Mouse (Mus musculus) CH12.LX (cell line): ENCODE measurements at regions not wholly inside any gene's neighbourhood (a gene's known extent, or its start where the extent isn't known, plus 50 kb on each side); places are given as distances from the start of the nearest gene placed in this dataset.

ENCODE experiments used
- DNase-seq: peaks from one replicate; pipeline ENCODE4 v3.0.0-alpha.2; 2013; ENCODE audit errors: extremely low read depth
- H3K27ac ChIP-seq: 2 replicates; pipeline ENCODE4 v1.5.1; 2012; ENCODE audit warnings: low read depth, mild to moderate bottlenecking, control low read depth, moderate library complexity; ENCODE audit not compliant: insufficient read depth
- H3K27me3 ChIP-seq: replicated peaks from 2 replicates; pipeline ENCODE3; 2012; ENCODE audit warnings: inconsistent platforms
- H3K36me3 ChIP-seq, 2 experiments: replicated peaks in 1 of 2; 2 replicates each; pipeline versions ENCODE3 to v1.6.1; 2012; ENCODE audit warnings: inconsistent platforms in 1 of 2, low read length in 1 of 2, mild to moderate bottlenecking in 1 of 2, mixed read lengths in 1 of 2, moderate library complexity in 1 of 2; ENCODE audit not compliant: control insufficient read depth in 1 of 2, insufficient read depth in 1 of 2
- H3K4me1 ChIP-seq, 2 experiments: 2 replicates each; pipeline ENCODE4 v1.6.1; 2012; ENCODE audit warnings: inconsistent platforms in 1 of 2, moderate library complexity in 1 of 2; ENCODE audit not compliant: insufficient read depth in 2 of 2, control insufficient read depth in 1 of 2
- H3K4me2 ChIP-seq: 2 replicates; pipeline ENCODE4 v1.6.1; 2012; ENCODE audit warnings: low read depth, mild to moderate bottlenecking, control low read depth; ENCODE audit not compliant: poor library complexity, insufficient read depth, severe bottlenecking
- H3K4me3 ChIP-seq, 3 experiments: fragments of 150-350 bp in 1 of 3; sonication (generic) in 1 of 3; replicated peaks in 1 of 3; 2 replicates each; pipeline versions ENCODE3 to v1.5.1; 2011 to 2012; ENCODE audit warnings: low read depth in 2 of 3, low read length in 2 of 3, mild to moderate bottlenecking in 2 of 3, moderate library complexity in 2 of 3, control low read depth in 1 of 3, improper control_type of control experiment in 1 of 3, inconsistent platforms in 1 of 3, mixed read lengths in 1 of 3; ENCODE audit not compliant: poor library complexity in 1 of 3
- H3K79me2 ChIP-seq: replicated peaks from 2 replicates; pipeline ENCODE4 v1.6.1; 2012; ENCODE audit warnings: mild to moderate bottlenecking, moderate library complexity; ENCODE audit not compliant: control insufficient read depth, poor library complexity, insufficient read depth, severe bottlenecking; ENCODE audit errors: extremely low read depth
- H3K9ac ChIP-seq: 2 replicates; pipeline ENCODE4 v1.6.1; 2012; ENCODE audit warnings: low read depth, mild to moderate bottlenecking, control low read depth, moderate library complexity; ENCODE audit not compliant: insufficient read depth
- H3K9me3 ChIP-seq: replicated peaks from 2 replicates; pipeline ENCODE3; 2012; ENCODE audit warnings: low read length, inconsistent platforms, mixed read lengths
- BHLHE40 ChIP-seq: IDR thresholded peaks from 2 replicates; pipeline ENCODE4 v1.6.1; 2011; ENCODE audit warnings: mild to moderate bottlenecking, low read depth, low read length, improper control_type of control experiment
- CHD2 ChIP-seq: IDR thresholded peaks from 2 replicates; pipeline ENCODE4 v1.6.1; 2011; ENCODE audit warnings: low read length, improper control_type of control experiment
- E2F4 ChIP-seq: IDR thresholded peaks from 2 replicates; pipeline ENCODE4 v1.6.1; 2011; ENCODE audit warnings: low read depth, low read length, improper control_type of control experiment; ENCODE audit not compliant: insufficient replicate concordance
- ELF1 ChIP-seq: IDR thresholded peaks from 2 replicates; pipeline ENCODE4 v1.6.1; 2014; ENCODE audit warnings: low read depth, mild to moderate bottlenecking, inconsistent platforms, low read length, improper control_type of control experiment
- ETS1 ChIP-seq: conservative IDR thresholded peaks from 2 replicates; pipeline ENCODE4 v1.6.1; 2012; ENCODE audit warnings: low read depth, mild to moderate bottlenecking, inconsistent platforms, low read length, improper control_type of control experiment, moderate library complexity
- GABPA ChIP-seq: IDR thresholded peaks from 2 replicates; pipeline ENCODE4 v1.6.1; 2012; ENCODE audit warnings: low read depth, low read length, improper control_type of control experiment, inconsistent platforms; ENCODE audit not compliant: insufficient replicate concordance
- HCFC1 ChIP-seq: IDR thresholded peaks from 2 replicates; pipeline ENCODE4 v1.6.1; 2012; ENCODE audit warnings: low read depth, mild to moderate bottlenecking, inconsistent platforms, low read length, improper control_type of control experiment
- JUN ChIP-seq: IDR thresholded peaks from 2 replicates; pipeline ENCODE4 v1.6.1; 2011; ENCODE audit warnings: low read depth, mild to moderate bottlenecking, low read length, improper control_type of control experiment, moderate library complexity; ENCODE audit not compliant: insufficient read depth
- JUND ChIP-seq: conservative IDR thresholded peaks from 2 replicates; pipeline ENCODE4 v1.6.1; 2011; ENCODE audit warnings: low read depth, low read length, improper control_type of control experiment
- KAT2A ChIP-seq: IDR thresholded peaks from 2 replicates; pipeline ENCODE4 v1.6.1; 2012; ENCODE audit warnings: low read length, improper control_type of control experiment, inconsistent platforms; ENCODE audit not compliant: insufficient replicate concordance
- MEF2A ChIP-seq: IDR thresholded peaks from 2 replicates; pipeline ENCODE4 v1.6.1; 2014; ENCODE audit warnings: low read depth, mild to moderate bottlenecking, inconsistent platforms, low read length, improper control_type of control experiment, borderline replicate concordance
- MYC ChIP-seq: IDR thresholded peaks from 2 replicates; pipeline ENCODE4 v1.6.1; 2011; ENCODE audit warnings: low read depth, mild to moderate bottlenecking, improper control_type of control experiment, low read length
- NELFE ChIP-seq: IDR thresholded peaks from 2 replicates; pipeline ENCODE4 v1.6.1; 2011; ENCODE audit warnings: low read depth, low read length, improper control_type of control experiment
- POLR2AphosphoS2 ChIP-seq: IDR thresholded peaks from 2 replicates; pipeline ENCODE4 v1.6.1; 2011; ENCODE audit warnings: low read depth, low read length, improper control_type of control experiment
- RAD21 ChIP-seq: IDR thresholded peaks from 2 replicates; pipeline ENCODE4 v1.6.1; 2011; ENCODE audit warnings: low read depth, mild to moderate bottlenecking, low read length, improper control_type of control experiment, moderate library complexity
- SIN3A ChIP-seq: IDR thresholded peaks from 2 replicates; pipeline ENCODE4 v1.6.1; 2012; ENCODE audit warnings: low read length, improper control_type of control experiment, inconsistent platforms
- TCF12 ChIP-seq: IDR thresholded peaks from 2 replicates; pipeline ENCODE4 v1.6.1; 2014; ENCODE audit warnings: low read depth, mild to moderate bottlenecking, inconsistent platforms, low read length, improper control_type of control experiment
- USF2 ChIP-seq: conservative IDR thresholded peaks from 2 replicates; pipeline ENCODE4 v1.6.1; 2011; ENCODE audit warnings: low read depth, low read length, improper control_type of control experiment
- ZC3H11A ChIP-seq: IDR thresholded peaks from 2 replicates; pipeline ENCODE4 v1.6.1; 2012; ENCODE audit warnings: low read depth, mild to moderate bottlenecking, inconsistent platforms, low read length, improper control_type of control experiment
- ZKSCAN1 ChIP-seq: IDR thresholded peaks from 2 replicates; pipeline ENCODE4 v1.6.1; 2012; ENCODE audit warnings: low read depth, inconsistent platforms, low read length, improper control_type of control experiment, borderline replicate concordance
- ZMIZ1 ChIP-seq: IDR thresholded peaks from 2 replicates; pipeline ENCODE4 v1.6.1; 2012; ENCODE audit warnings: low read depth, mild to moderate bottlenecking, inconsistent platforms, low read length, improper control_type of control experiment
- dilution Hi-C: fragments of 300-500 bp; cut with MboI; formaldehyde crosslinking; loops from 2 replicates; pipeline ENCODE4 v1.14.3; 2020; ENCODE audit warnings: low sequenced_read_pairs; ENCODE audit not compliant: extremely low pct_unique_long_range_greater_than_20kb, extremely low pct_ligation_motif_present
- in situ Hi-C: fragments of 300-500 bp; cut with MboI; formaldehyde crosslinking; loops from 3 replicates; pipeline ENCODE4 v1.14.3; 2019; ENCODE audit warnings: low sequenced_read_pairs, low pct_ligation_motif_present, low pct_unique_long_range_greater_than_20kb, mixed read lengths

- H3K79me2 ChIP-seq: no peaks in the 10 kb centered on the region
- H3K36me3 ChIP-seq: no peaks in the 10 kb centered on the region
- H3K27ac ChIP-seq: no peak overlapping the region
- no peak overlapping the region for H3K9ac ChIP-seq
- no peaks in the 10 kb centered on the region for H3K27me3 ChIP-seq
- TF ChIP-seq MEF2A (no peak), BHLHE40 (no peak), MYC (no peak), JUND (no peak), CHD2 (no peak), ZC3H11A (no peak), SIN3A (no peak), HCFC1 (no peak), RAD21 (no peak), TCF12 (no peak), NELFE (no peak), ETS1 (no peak), GABPA (no peak), JUN (no peak), KAT2A (no peak), ZMIZ1 (no peak), E2F4 (no peak), POLR2AphosphoS2 (no peak), ZKSCAN1 (no peak), USF2 (no peak)
- H3K9me3 ChIP-seq: peaks cover 85% of the 10 kb centered on the region
- H3K4me1 ChIP-seq: no peaks in the 10 kb centered on the region
- in situ Hi-C loops: no loop called here
- H3K4me3 ChIP-seq: no peak overlapping the region
- dilution Hi-C loops: no loop called here
- DNase-seq: no peak
- no peak overlapping the region for H3K4me2 ChIP-seq
These were observed 524.7 kb upstream of the 3110018I06Rik start for GRCm38 (mm10) chr12:106963762-106964161.

- no peak for DNase-seq
- Histone ChIP-seq H3K4me3 (no peak overlapping the region), H3K4me1 (no peaks in the 10 kb centered on the region), H3K9ac (no peak overlapping the region), H3K36me3 (no peaks in the 10 kb centered on the region), H3K79me2 (no peaks in the 10 kb centered on the region), H3K27ac (no peak overlapping the region), H3K4me2 (no peak overlapping the region), H3K9me3 (peaks cover 89% of the 10 kb centered on the region), H3K27me3 (no peaks in the 10 kb centered on the region)
- dilution Hi-C loops: no loop called here
- no peak for TF ChIP-seq ELF1
- in situ Hi-C loops: no loop called here
These were observed 518.6 kb upstream of the 3110018I06Rik start for GRCm38 (mm10) chr12:106969873-106970272.
